Mouse (Mus musculus): ENCODE measurements around the gene Tbrg1. TPM values are rescaled to one million over a fixed set of nuclear protein-coding genes. Genes with fewer than 3 reads are reported as not detected.
A peak's percentile ranks its signal among the peaks of the same experiment; 100 is the strongest.

The Tbrg1 gene
- total RNA-seq, 2 experiments from 2014 or later, result 46.1 to 54.6 TPM

DNA sequence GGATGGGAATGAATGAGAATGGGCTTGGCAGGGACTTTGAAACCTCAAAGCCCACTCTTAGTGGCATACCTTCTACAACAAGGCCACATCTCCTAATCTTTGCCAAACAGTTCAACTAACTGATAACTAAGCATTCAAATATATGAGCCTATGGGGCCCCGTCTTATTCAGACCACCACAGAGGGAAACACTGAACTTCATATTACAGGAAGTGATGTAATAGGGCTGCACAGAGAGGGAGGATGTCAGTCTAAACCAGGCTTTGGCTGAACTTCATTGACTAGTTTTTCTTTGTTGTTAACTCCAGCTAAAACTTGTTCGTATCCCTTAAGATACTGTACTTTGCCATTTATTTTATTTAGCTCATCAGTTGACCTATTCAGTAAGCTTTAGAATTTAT lies 27.2 kb downstream of the Tbrg1 start:
- no peak for DNase-seq

GRCm38 (mm10) chr9:37628581-37628980 lies 28.5 kb downstream of the Tbrg1 start:
- DNase-seq, result no peak

- DNase-seq, result no peak
These were observed 29.8 kb downstream of the Tbrg1 start for GRCm38 (mm10) chr9:37627263-37627662.

DNA sequence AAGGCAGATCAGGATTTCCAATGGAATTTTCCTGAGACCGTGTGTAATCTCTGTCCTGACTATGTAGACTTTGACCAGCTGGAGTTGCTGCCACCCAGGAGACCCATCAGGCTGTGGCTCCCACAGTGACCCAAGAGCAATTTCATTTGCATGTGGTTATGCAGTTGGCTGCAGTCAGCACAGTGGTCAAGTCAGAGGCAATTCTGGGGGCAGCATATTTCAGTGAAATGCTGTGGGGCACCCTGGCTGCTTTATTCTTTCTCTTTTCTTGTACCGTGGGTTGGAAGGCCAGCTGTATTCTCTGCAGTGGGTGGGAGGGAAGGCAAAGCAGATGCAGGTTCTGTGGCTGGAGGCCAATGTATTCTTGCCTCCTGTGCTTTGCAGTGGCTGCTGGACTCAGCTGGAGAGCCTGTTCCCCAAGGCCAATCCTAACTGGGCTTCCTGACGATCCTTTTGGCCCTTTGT lies 31.0 kb downstream of the Tbrg1 start:
- DNase-seq, result peak; percentile 17

DNA sequence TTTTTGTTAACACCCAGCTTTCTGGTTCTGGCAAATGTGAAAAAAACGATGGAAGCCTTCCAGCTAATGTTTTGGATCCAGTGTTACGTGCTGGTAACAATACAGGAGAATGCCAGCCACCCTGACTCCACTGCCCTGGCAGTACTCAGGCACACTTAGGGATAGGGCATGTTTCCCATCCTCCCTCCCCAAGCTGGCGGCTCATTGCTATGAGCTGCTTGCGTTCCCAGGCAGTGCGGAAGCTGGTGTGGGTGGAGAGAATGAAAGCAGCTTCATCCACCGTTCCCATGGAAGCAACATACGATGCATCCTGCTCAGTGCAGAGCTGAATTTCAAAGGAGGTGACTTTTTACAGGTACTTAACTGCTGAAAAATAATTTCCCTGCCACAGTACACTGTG lies 31.5 kb downstream of the Tbrg1 start:
- no peak for DNase-seq

GRCm38 (mm10) chr9:37625129-37625528 lies 32.0 kb downstream of the Tbrg1 start:
- DNase-seq, result no peak

DNA sequence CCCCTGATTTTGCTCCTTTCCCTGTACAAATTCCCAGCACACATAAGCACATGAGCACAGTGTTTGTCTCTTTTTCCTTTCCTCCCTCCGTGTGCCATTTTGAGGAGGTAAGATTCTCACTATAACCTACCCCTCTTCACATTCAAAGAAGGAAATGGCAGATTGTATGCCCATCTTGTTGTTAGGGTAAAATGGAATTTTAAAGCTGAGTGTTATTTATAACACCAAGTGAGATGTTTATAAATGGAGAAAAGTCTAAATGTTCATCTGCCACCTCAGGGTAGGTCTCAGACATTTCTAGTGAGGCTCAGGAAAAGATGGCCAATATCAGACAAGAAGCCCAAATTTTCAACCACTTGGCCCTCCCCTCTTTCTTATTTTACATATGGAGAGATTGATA lies 32.6 kb downstream of the Tbrg1 start:
- DNase-seq, result no peak

DNA sequence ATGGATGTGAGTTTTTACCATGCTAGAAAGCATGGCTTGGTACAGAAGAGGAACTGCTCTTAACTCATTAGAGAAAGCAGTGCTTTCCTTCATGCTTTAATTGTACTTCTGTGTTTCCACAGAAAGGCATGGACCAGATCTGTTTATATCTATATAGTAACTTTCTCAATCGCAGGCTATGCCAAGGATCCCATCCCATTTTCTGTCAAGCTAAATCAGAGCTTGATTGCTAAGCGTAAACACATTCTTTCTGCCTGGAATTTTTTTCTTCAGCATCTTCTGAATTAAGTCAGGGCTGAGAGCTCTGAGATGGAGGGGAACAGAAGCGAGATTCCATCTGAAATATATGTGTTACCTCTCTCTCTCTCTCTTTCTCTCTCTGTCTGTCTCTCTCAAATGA lies 33.1 kb downstream of the Tbrg1 start:
- no peak for DNase-seq

DNA sequence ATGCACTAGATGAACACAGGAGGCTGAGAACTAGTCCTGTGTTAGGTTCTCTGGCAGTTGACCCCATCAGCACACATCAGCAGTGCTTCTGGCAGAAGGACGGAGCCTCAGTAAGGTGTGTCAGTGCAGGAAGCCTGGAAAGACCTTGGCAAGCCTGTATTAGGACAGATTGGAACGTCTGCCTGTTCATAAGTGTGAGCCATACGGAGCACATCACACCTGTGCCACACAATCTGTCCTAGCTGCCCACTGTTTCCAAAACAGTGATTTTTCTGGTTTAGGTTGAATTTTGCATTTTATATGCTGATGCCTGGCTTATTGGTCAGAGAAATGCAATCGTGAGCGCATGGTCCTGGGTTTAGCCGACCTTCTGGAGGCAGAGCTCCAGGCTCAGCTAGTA lies 35.8 kb downstream of the Tbrg1 start:
- no peak for DNase-seq

DNA sequence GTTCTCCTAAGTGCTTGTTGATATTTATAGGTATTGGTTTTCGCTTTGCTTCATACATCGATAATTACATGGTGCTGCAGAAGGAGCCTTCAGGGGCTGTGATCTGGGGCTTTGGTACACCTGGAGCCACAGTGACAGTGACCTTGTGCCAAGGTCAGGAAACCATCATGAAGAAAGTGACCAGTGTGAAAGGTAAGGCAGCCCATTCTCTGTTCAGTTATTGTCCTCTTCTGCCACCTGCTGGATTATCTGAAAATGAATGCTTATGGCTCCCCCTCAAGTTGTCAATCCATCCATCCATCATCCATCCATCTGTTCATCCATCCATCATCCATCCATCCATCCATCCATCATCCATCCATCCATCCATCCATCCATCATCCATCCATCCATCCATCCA lies 40.3 kb downstream of the Tbrg1 start:
- DNase-seq, result no peak

- no peak for DNase-seq
These were observed 41.9 kb downstream of the Tbrg1 start for GRCm38 (mm10) chr9:37615220-37615619.

DNA sequence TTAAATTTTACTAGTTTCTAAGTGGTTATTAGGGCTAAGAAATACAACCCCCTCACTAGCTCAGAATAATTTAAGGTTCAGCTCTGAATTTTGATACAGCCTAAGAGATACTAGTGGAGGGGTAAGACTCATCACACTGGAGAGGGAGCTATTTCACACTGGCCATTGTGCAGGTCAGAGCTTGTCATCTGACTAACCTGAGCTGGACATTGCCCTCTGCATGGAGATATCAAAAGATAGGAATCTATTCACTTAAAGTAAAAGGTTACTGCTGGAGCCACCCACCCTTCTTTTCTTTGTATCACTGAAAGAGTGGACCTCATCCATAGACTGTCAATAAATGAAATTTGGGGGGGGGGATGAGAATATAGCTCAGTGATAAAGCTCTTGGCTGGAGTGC lies 42.8 kb downstream of the Tbrg1 start:
- no peak for DNase-seq

DNA sequence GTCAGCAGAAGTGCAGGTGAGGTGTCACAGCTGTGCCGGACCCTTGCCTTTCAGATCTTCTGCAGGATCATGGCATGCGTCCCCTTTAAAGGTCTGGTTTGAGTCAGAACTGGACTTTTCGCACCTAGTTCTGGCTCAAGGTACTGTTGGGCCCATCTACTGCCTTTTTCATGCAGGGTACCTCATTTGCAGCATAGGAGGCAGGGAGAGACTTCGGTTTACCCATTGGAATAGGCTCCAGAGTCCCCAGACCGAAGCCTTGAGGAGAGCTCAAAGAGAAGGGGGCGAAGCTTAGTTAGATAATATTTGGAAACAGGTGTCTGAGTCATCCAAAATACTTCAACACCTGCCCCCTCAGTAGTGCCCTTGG lies 43.2 kb downstream of the Tbrg1 start:
- no peak for DNase-seq

- DNase-seq, result peak; percentile 85
These were observed 43.8 kb downstream of the Tbrg1 start, which contains the start of gene Spa17 for GRCm38 (mm10) chr9:37613182-37613910. Spa17 (minus strand) TSS chr9:37613722.

GRCm38 (mm10) chr9:37609558-37609957 lies 47.6 kb downstream of the Tbrg1 start:
- DNase-seq, result no peak

DNA sequence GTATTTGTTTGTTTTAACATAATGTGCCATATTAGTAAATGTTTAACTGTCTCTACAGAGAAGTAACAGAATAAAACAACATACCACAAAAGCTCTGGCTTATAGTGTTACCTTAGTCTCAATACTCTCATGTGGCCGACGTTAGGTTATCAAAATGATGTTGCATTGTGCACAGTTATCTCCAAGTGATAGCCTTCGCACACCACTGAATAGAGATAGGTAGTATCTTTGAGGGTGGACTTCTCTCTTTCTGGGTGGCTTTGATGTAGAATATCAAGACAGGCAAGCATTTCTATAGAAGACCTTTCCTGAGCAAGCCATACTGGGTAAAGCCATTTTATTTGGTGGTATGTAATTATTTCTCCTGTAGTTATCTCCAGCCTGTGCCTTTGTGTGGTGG lies 52.0 kb downstream of the Tbrg1 start:
- no peak for DNase-seq

DNA sequence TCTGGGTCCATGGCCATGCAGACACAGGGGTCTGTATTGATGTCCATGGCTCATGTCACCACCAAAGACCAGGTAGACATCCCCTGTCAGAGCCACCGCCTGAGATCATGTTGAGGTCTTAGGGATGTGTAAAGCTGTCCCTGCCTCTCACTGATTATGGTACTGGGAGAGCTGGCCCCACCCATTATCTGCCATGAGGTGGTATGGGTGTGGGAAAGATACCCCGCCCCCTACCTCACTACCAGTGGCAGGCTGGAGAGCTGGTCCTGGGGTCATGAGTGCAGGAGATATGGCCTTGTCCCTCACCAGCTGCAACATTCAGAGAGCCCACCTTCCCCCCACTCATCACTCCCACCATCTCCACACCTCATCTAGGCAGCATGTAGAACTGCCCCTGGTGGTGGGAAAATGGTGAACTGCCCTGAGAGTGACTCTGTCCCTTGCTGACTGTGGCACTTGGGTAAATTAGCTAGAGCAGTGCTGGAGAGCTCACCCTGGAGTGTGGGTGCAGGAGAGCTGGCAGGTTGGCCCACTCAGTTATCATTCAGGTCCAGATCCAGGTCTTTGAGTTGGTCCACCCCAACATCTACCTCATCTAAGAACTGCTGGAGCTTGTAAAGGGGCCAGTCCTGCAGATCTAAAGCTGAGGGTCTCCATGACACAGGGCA lies 56.4 kb downstream of the Tbrg1 start:
- no peak for DNase-seq

Other genes with a start within 250 kb of the Tbrg1 start
- under 1 TPM; 0.18 to 0.21 TPM for gene Robo3, start 224.1 kb downstream of the Tbrg1 start, total RNA-seq (2021)
- gene Msantd2, start 168.0 kb downstream of the Tbrg1 start, total RNA-seq (2021), result 10 to 100 TPM in 1 of 2 experiments, 1 to 10 TPM in 1; 8.9 to 12.3 TPM
- 10 to 100 TPM; 50.9 to 53.8 TPM for gene Esam, start 129.2 kb downstream of the Tbrg1 start, total RNA-seq (2021)
- 1 to 10 TPM; 3.4 to 5.4 TPM for gene Vsig2, start 118.1 kb downstream of the Tbrg1 start, total RNA-seq (2021)
- gene Nrgn, start 104.4 kb downstream of the Tbrg1 start, total RNA-seq (2021), result 1 to 10 TPM; 2.8 to 5.1 TPM
- gene Siae, start 101.6 kb downstream of the Tbrg1 start, total RNA-seq (2021), result 1 to 10 TPM; 4.0 to 4.4 TPM
- gene Spa17, start 43.6 kb downstream of the Tbrg1 start, total RNA-seq (2021), result 1 to 10 TPM; 2.1 to 3.0 TPM
- gene Panx3, start 11.9 kb upstream of the Tbrg1 start, total RNA-seq (2021), result 1 to 10 TPM in 1 of 2 experiments, not detected in 1; 3.3 TPM
- gene Olfr160, start 58.9 kb upstream of the Tbrg1 start, total RNA-seq (2021), result not detected
- gene Olfr874, start 87.8 kb upstream of the Tbrg1 start, total RNA-seq (2021), result not detected
- gene Olfr875, start 114.5 kb upstream of the Tbrg1 start, total RNA-seq (2021), result not detected
- not detected for gene Olfr876, start 145.7 kb upstream of the Tbrg1 start, total RNA-seq (2021)
- gene Olfr877, start 197.0 kb upstream of the Tbrg1 start, total RNA-seq (2021), result not detected
- gene Olfr145, start 239.4 kb upstream of the Tbrg1 start, total RNA-seq (2021), result not detected

All from gastrocnemius, postnatal 10 days (tissue).